Mouse (Mus musculus) kidney, adult 2 months (tissue): Measurements from ENCODE around the gene Soat2.

Experiments
- CTCF ChIP-seq: fragments of 200-500 bp; conservative IDR thresholded peaks from 2 replicates; pipeline ENCODE4 v1.5.1; 2011; ENCODE audit warnings: low read depth, mild to moderate bottlenecking, control low read depth, low read length, moderate library complexity, mixed read lengths; ENCODE audit not compliant: insufficient read depth, insufficient read length
- POLR2A ChIP-seq: fragments of 200-500 bp; IDR thresholded peaks from one replicate; pipeline ENCODE4 v1.6.1; 2011; ENCODE audit warnings: low read depth, low read length, control low read depth

DNA sequence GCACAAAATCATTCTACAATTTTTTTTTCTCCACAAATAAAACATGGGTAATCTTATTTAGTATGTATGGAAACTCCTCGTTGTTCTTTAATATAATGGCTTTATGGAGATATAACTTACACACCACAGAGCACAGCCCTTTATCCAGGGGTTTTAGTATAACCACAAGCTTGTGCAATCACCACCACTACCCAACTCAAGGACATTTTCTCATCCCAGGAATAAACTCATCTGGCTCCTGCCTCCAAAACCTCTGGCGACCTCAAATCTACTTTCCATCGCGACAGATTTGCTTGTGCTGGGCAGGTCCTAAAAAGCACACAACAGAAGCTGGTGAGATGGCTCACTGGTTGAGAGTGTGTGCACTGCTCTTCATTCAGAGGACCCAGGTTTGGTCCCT, 43.3 kb downstream of the Soat2 start:
- no peak for TF ChIP-seq CTCF
- no peak for TF ChIP-seq POLR2A
